Mouse (Mus musculus) layer of hippocampus, adult 9-11 months (tissue): ENCODE measurements around the gene Set.
A peak's percentile ranks its signal among the peaks of the same experiment; 100 is the strongest.

Experiments
- DNase-seq: peaks from one replicate; pipeline ENCODE4 v3.0.0; 2022

The Set gene

GRCm38 (mm10) chr2:30093471-30094207 lies 36.5 kb downstream of the Set start, which contains the start of gene Zdhhc12:
Zdhhc12 (minus strand) TSS chr2:30093648.
- DNase-seq, result peak; percentile 97

GRCm38 (mm10) chr2:30094208-30094588 lies 37.0 kb downstream of the Set start:
- no peak for DNase-seq

- DNase-seq, result no peak
Measured at GRCm38 (mm10) chr2:30095882-30096527, 38.8 kb downstream of the Set start.

GRCm38 (mm10) chr2:30100214-30100613 lies 43.0 kb downstream of the Set start:
- DNase-seq, result no peak

- no peak for DNase-seq
Measured at GRCm38 (mm10) chr2:30106364-30106763, 49.2 kb downstream of the Set start.

- no peak for DNase-seq
Measured at GRCm38 (mm10) chr2:30107646-30108045, 50.5 kb downstream of the Set start.

GRCm38 (mm10) chr2:30108260-30108659 lies 51.1 kb downstream of the Set start:
- DNase-seq, result no peak

GRCm38 (mm10) chr2:30111500-30111899 lies 54.3 kb downstream of the Set start:
- no peak for DNase-seq

- DNase-seq, result no peak
Measured at GRCm38 (mm10) chr2:30112564-30112963, 55.4 kb downstream of the Set start.

- DNase-seq, result peak; percentile 90
Measured at GRCm38 (mm10) chr2:30119641-30120051, 62.5 kb downstream of the Set start.

- DNase-seq, result no peak
Measured at GRCm38 (mm10) chr2:30120269-30120668, 63.1 kb downstream of the Set start.
